8 mouse cellular contexts compared by ENCODE assay signal in the genomic region with DNA sequence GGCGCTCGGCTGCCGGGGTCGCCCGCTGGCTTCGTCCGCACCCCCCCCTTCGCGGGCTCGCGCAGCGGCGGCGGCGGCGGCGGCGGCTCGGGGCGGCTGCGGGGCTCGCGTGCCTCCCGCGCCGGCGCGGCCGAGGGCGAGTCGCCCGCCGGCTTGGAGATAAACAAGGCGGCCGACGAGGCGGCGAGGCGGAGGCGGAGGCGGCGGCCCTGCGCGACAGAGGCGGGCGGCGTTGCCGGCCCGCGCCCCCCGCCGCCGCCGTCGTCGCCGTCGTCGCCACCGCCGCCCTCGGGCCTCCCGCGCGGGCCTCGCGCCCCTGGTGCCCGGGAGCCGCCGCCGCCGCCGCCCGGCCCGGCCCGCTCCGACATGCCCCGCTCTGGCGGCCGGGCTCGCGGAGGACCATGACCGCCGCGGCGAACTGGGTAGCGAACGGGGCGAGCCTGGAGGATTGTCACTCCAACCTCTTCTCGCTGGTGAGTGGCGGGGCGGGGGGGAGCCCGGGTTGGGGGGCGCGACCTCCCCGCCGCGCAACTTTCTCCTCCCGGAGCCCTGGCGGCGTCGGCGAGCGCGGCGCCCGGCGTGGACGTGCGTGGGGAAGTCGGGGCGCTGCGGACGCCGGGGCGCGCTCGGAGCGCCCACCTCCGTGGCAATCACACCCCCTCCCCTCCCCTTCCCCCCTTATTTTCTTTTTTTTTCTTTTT. TPM values are rescaled to one million over a fixed set of nuclear protein-coding genes. Genes with fewer than 3 reads are reported as not detected.
DNase-seq lines count a peak whose midpoint lies in the region; ATAC-seq and TF ChIP-seq lines count a peak whose summit lies in the region.

TSS of gene Med13l (plus strand) at position 295 of the 701 bp plus-strand sequence.

- peaks cover 46% of the 10 kb centered on the region for H3K79me2 ChIP-seq in myocyte (ENCODE audit: control insufficient read depth, insufficient read depth)

- no peaks in the 10 kb centered on the region for H3K9me3 ChIP-seq in embryonic facial prominence, embryonic 11.5 days (replicated peaks; ENCODE audit: control insufficient read depth, low read length)
- no peaks in the 10 kb centered on the region for H3K9me3 ChIP-seq in liver, embryonic 11.5 days (ENCODE audit: control insufficient read depth, low read length)
- H3K9me3 ChIP-seq in stomach, embryonic 15.5 days: no peaks in the 10 kb centered on the region

- no peaks in the 10 kb centered on the region for H3K27me3 ChIP-seq in embryonic facial prominence, embryonic 11.5 days (ENCODE audit: control insufficient read depth, insufficient read depth, low read length)
- no peaks in the 10 kb centered on the region for H3K27me3 ChIP-seq in liver, embryonic 11.5 days (replicated peaks; ENCODE audit: control insufficient read depth, insufficient read depth, low read length)
- no peaks in the 10 kb centered on the region for H3K27me3 ChIP-seq in myocyte (ENCODE audit: control insufficient read depth, insufficient read depth, insufficient read length)
- H3K27me3 ChIP-seq in stomach, embryonic 15.5 days (replicated peaks): no peaks in the 10 kb centered on the region; the same call in 1 of the 2 replicates

- peak within 1 kb of the TSS; percentile 77 for H3K4me3 ChIP-seq in embryonic facial prominence, embryonic 11.5 days (ENCODE audit: low read depth, low read length)
- peak within 1 kb of the TSS; percentile 89 for H3K4me3 ChIP-seq in liver, embryonic 11.5 days (ENCODE audit: low read depth, low read length)
- peak within 1 kb of the TSS; percentile 60 for H3K4me3 ChIP-seq in myocyte
- H3K4me3 ChIP-seq in stomach, embryonic 15.5 days (replicated peaks): peak within 1 kb of the TSS; percentile 80

- TF ChIP-seq POLR2A in myocyte (IDR thresholded peaks at IDR 0.05; ENCODE audit: insufficient read length, low read depth): no peak

- peaks cover 7% of the 10 kb centered on the region for H3K4me1 ChIP-seq in embryonic facial prominence, embryonic 11.5 days (ENCODE audit: control insufficient read depth, insufficient read depth, low read length)
- H3K4me1 ChIP-seq in liver, embryonic 11.5 days (replicated peaks; ENCODE audit: control insufficient read depth, insufficient read depth, low read length): peaks cover 47% of the 10 kb centered on the region
- H3K4me1 ChIP-seq in stomach, embryonic 15.5 days: peaks cover 12% of the 10 kb centered on the region

- peak within 1 kb of the TSS; percentile 97 for H3K9ac ChIP-seq in embryonic facial prominence, embryonic 11.5 days (replicated peaks; ENCODE audit: low read length)
- H3K9ac ChIP-seq in liver, embryonic 11.5 days (ENCODE audit: low read depth, low read length): peak within 1 kb of the TSS; percentile 94
- peak within 1 kb of the TSS; percentile 91 for H3K9ac ChIP-seq in stomach, embryonic 15.5 days

- no peaks in the 10 kb centered on the region for H3K36me3 ChIP-seq in embryonic facial prominence, embryonic 11.5 days (replicated peaks; ENCODE audit: control insufficient read depth, insufficient read depth, low read depth, low read length)
- H3K36me3 ChIP-seq in liver, embryonic 11.5 days (ENCODE audit: control insufficient read depth, insufficient read depth, low read length): no peaks in the 10 kb centered on the region
- H3K36me3 ChIP-seq in myocyte (ENCODE audit: control insufficient read depth, insufficient read depth): no peaks in the 10 kb centered on the region
- H3K36me3 ChIP-seq in stomach, embryonic 15.5 days: no peaks in the 10 kb centered on the region

- no peak; the same call in 1 of the 2 replicates for ATAC-seq in embryonic facial prominence, embryonic 11.5 days (replicated peaks; ENCODE audit: insufficient number of reproducible peaks, low FRiP score, low TSS enrichment, low read depth)
- ATAC-seq in liver, embryonic 11.5 days (replicated peaks; ENCODE audit: low FRiP score): peak; percentile 72
- peak; percentile 66 for ATAC-seq in stomach, embryonic 15.5 days (ENCODE audit: insufficient read depth, low FRiP score, low read depth)

- H3ac ChIP-seq in myocyte (ENCODE audit: control insufficient read depth, insufficient read length): peak within 1 kb of the TSS; percentile 83

- WGBS in embryonic facial prominence, embryonic 11.5 days: 0% methylated on average over 26 of the region's 120 CpGs
- WGBS in liver, embryonic 11.5 days: under 1% methylated on average over 63 of the region's 120 CpGs
- 1% methylated on average over 35 of the region's 120 CpGs for WGBS in stomach, embryonic 15.5 days

- peak within 1 kb of the TSS; percentile 86 for H3K4me2 ChIP-seq in embryonic facial prominence, embryonic 11.5 days (ENCODE audit: low read depth, low read length)
- H3K4me2 ChIP-seq in liver, embryonic 11.5 days: peak within 1 kb of the TSS; percentile 91
- H3K4me2 ChIP-seq in myocyte (ENCODE audit: low read depth): peak within 1 kb of the TSS; percentile 95
- peak within 1 kb of the TSS; percentile 72 for H3K4me2 ChIP-seq in stomach, embryonic 15.5 days

- peak within 1 kb of the TSS; percentile 93 for H3K27ac ChIP-seq in embryonic facial prominence, embryonic 11.5 days (replicated peaks; ENCODE audit: low read depth, low read length)
- peak within 1 kb of the TSS; percentile 87 for H3K27ac ChIP-seq in liver, embryonic 11.5 days (ENCODE audit: low read depth, low read length)
- H3K27ac ChIP-seq in stomach, embryonic 15.5 days: peak within 1 kb of the TSS; percentile 93

- peak; percentile 69 for DNase-seq in 3T3-L1 (ENCODE audit: low read depth, low spot score)
- DNase-seq in adrenal gland, adult 8-10 months: peak; percentile 49
- peak; percentile 78 for DNase-seq in embryonic facial prominence, embryonic 11.5 days (ENCODE audit: low spot score)
- DNase-seq in heart, adult 8-10 months (ENCODE audit: low spot score): peak; percentile 48
- DNase-seq in kidney, adult 8-10 months: peak; percentile 45 to 58
- peak; percentile 72 for DNase-seq in liver, embryonic 11.5 days (ENCODE audit: low spot score)

TF ChIP-seq in myocyte, 11 proteins besides CTCF, POLR2A, EP300 and RAD21:
- TF ChIP-seq REST (IDR thresholded peaks at IDR 0.05; ENCODE audit: insufficient read depth, insufficient read length) (no peak), CEBPB (IDR thresholded peaks at IDR 0.05; ENCODE audit: insufficient read depth, poor library complexity, severe bottlenecking) (no peak), POLR2AphosphoS2 (IDR thresholded peaks at IDR 0.05; ENCODE audit: insufficient read length, low read depth) (no peak), USF1 (IDR thresholded peaks at IDR 0.05; ENCODE audit: low read depth) (no peak), SRF (IDR thresholded peaks at IDR 0.05; ENCODE audit: control insufficient read depth, insufficient read length, low read depth) (no peak), MYOD1 (IDR thresholded peaks at IDR 0.05; ENCODE audit: control insufficient read depth in 1 of 3, insufficient read length in 2 of 3, low read depth in 2 of 3) (no peak), MAX (IDR thresholded peaks at IDR 0.05; ENCODE audit: low read depth) (no peak), MYOG (IDR thresholded peaks at IDR 0.05; ENCODE audit: control insufficient read depth in 1 of 3, insufficient read depth in 1 of 3, insufficient read length in 2 of 3, low read depth in 2 of 3) (no peak), E2F4 (IDR thresholded peaks at IDR 0.05; ENCODE audit: insufficient read depth) (no peak), TCF12 (IDR thresholded peaks at IDR 0.05; ENCODE audit: insufficient read depth, poor library complexity, severe bottlenecking) (no peak), TCF3 (IDR thresholded peaks at IDR 0.05; ENCODE audit: insufficient read length, low read depth) (no peak)
TF ChIP-seq in myocyte: peak in this region for 0.

RNA-seq across cellular contexts. Expression of gene Med13l, which starts in this region (rescaled TPM):
- 10 to 100 TPM; 30.6 to 46.4 (median 40.2) TPM for total RNA-seq in adrenal gland, adult 8-10 months (2022)
- 10.1 and 11.4 TPM in 2 replicates for polyA plus RNA-seq in embryonic facial prominence, embryonic 11.5 days (2014; fragmentation: Nextera tagmentation; extraction: Ambion mirVana)
- 10 to 100 TPM; 22.2 to 35.0 (median 32.5) TPM for total RNA-seq in heart, adult 8-10 months (2022)
- 11.3 and 13.7 TPM in 2 replicates for polyA plus RNA-seq in liver, embryonic 11.5 days (2014; fragmentation: Nextera tagmentation; extraction: Ambion mirVana)
- 7.4 TPM for polyA plus RNA-seq in myocyte (2012; fragmentation: generic; extraction: Trizol)
- 10.7 and 11.5 TPM in 2 replicates for polyA plus RNA-seq in stomach, embryonic 15.5 days (2015; fragmentation: Nextera tagmentation; extraction: Ambion mirVana)
